Mouse (Mus musculus): ENCODE results near the gene Gm44502. TPM values are rescaled to one million over a fixed set of nuclear protein-coding genes. Genes with fewer than 3 reads are reported as not detected.
A peak's percentile ranks its signal among the peaks of the same experiment; 100 is the strongest.

Gm44502 gene
- polyA plus RNA-seq, 1 experiment, result 1.1 TPM

- no peak for DNase-seq
- H3K4me3 ChIP-seq (ENCODE audit: insufficient read depth, low read depth, low read length), result no peak overlapping the region
- H3K36me3 ChIP-seq (ENCODE audit: control insufficient read depth, insufficient read depth, low read length), result no peaks in the 10 kb centered on the region
- no peak overlapping the region for H3K27ac ChIP-seq (ENCODE audit: insufficient read depth, low read depth, low read length)
- TF ChIP-seq POLR2A (IDR thresholded peaks at IDR 0.05; ENCODE audit: low read depth, low read length) (no peak), CTCF (conservative IDR thresholded peaks at IDR 0.05; ENCODE audit: insufficient read depth, insufficient read length, low read depth, low read length) (no peak)
- 31% methylated on average over 5 of the region's 6 CpGs for WGBS
- 0 out of 2 replicates have a peak, but pooled peaks cover 1% of the 10 kb centered on the region for H3K27me3 ChIP-seq (replicated peaks; ENCODE audit: control insufficient read depth, insufficient read depth, low read length)
- no peaks in the 10 kb centered on the region for H3K4me1 ChIP-seq (ENCODE audit: control insufficient read depth, insufficient read depth, low read length)
Measured at GRCm38 (mm10) chr15:89454857-89455256, 25.4 kb upstream of the Gm44502 start.

GRCm38 (mm10) chr15:89453865-89454478 is 24.5 kb upstream of the Gm44502 start, which contains the start of gene Mapk8ip2:
Gene Mapk8ip2 (plus strand): TSS chr15:89453913.
- 2% methylated on average over 53 of the region's 53 CpGs for WGBS
- Histone ChIP-seq H3K27ac (ENCODE audit: insufficient read depth, low read depth, low read length) (no peak within 1 kb of the TSS), H3K4me3 (ENCODE audit: insufficient read depth, low read depth, low read length) (peak within 1 kb of the TSS; percentile 47), H3K4me1 (ENCODE audit: control insufficient read depth, insufficient read depth, low read length) (no peaks in the 10 kb centered on the region), H3K36me3 (ENCODE audit: control insufficient read depth, insufficient read depth, low read length) (no peaks in the 10 kb centered on the region), H3K27me3 (replicated peaks; ENCODE audit: control insufficient read depth, insufficient read depth, low read length) (0 out of 2 replicates have a peak, but pooled peaks cover 1% of the 10 kb centered on the region)
- no peak for DNase-seq
- TF ChIP-seq CTCF (conservative IDR thresholded peaks at IDR 0.05; ENCODE audit: insufficient read depth, insufficient read length, low read depth, low read length), result no peak
- TF ChIP-seq POLR2A (IDR thresholded peaks at IDR 0.05; ENCODE audit: low read depth, low read length), result no peak

DNA sequence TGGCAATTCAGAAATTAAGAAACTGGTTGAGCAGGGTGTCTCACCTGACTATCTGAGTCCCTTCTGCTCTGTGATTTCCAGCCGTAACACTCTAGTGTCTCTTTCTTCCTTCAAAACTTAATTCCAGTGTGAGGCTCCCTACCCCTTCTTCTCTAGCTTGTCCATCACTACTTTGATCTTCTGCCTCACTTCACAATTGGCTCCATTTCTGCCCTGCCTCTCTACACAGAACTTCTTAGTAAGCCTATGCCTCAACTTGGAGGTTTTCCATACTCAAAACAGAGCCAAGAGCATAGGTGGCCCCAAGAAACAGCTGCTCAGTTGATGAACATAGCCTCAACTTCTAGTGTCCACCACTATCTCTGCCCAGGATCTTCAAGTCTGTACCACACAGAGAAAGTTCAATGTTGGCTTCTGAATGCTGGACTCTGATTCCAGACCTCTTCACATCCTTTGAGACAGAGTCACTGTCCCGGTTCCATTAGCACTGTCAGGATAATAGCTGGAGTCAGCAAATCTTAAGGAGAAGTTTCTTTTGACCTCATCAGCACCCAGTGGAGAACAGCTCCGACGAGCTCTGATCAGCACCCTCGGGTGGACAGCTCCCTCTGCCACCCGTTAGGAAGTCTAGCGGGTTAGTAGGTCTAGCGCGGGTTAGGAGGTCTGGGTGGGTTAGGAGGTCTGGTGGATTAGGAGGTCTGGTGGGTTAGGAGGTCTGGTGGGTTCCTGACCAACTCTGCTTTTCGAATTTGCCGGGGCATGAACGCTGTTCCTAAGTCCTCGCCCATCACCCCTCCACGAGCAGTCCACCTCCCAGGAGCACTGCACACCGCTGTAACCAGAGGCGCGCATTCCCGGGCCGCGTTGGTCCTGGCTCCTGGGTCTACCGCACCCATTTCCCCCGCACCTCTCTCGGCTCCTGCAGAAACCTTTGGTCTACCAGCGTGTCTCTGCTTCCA is 23.7 kb upstream of the Gm44502 start:
- Histone ChIP-seq H3K27ac (ENCODE audit: insufficient read depth, low read depth, low read length) (no peak overlapping the region), H3K27me3 (replicated peaks; ENCODE audit: control insufficient read depth, insufficient read depth, low read length) (0 out of 2 replicates have a peak, but pooled peaks cover 1% of the 10 kb centered on the region), H3K4me3 (ENCODE audit: insufficient read depth, low read depth, low read length) (no peak overlapping the region), H3K36me3 (ENCODE audit: control insufficient read depth, insufficient read depth, low read length) (no peaks in the 10 kb centered on the region), H3K4me1 (ENCODE audit: control insufficient read depth, insufficient read depth, low read length) (no peaks in the 10 kb centered on the region)
- DNase-seq, result peak; percentile 63
- WGBS, result 5% methylated on average over 24 of the region's 24 CpGs
- TF ChIP-seq POLR2A (IDR thresholded peaks at IDR 0.05; ENCODE audit: low read depth, low read length) (no peak), CTCF (conservative IDR thresholded peaks at IDR 0.05; ENCODE audit: insufficient read depth, insufficient read length, low read depth, low read length) (no peak)

DNA sequence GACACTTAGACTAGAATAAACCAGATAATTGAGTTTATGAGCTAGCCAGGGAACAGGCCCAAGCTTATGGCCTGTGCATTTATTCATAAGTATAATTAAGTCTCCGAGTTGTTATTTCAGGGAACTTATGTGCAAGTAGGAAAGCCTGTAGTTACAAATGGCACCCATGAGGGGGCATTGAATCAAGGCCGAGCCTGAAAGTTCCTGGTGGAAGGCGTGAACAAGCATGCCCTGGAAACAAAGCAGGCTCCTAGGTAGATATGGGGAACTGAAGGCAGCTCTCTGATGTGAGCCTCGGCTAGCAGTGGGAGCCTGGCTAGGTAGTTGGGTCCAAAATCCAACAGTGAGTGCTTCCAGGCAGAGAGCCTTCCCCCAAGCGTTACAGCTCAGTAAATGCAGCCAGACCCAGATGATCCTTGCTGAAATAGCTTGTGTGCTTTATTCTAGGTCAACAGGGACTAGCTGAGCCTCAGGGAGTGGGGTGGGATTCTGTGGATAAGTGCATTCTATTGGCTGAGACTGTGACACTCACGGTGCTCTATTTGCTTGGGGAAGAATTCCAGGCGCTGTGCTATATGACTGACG is 13.1 kb upstream of the Gm44502 start:
- H3K4me3 ChIP-seq (ENCODE audit: insufficient read depth, low read depth, low read length), result no peak overlapping the region
- no peak overlapping the region for H3K27ac ChIP-seq (ENCODE audit: insufficient read depth, low read depth, low read length)
- no peaks in the 10 kb centered on the region; the same call in 1 of the 2 replicates for H3K4me1 ChIP-seq (ENCODE audit: control insufficient read depth, insufficient read depth, low read length)
- H3K36me3 ChIP-seq (ENCODE audit: control insufficient read depth, insufficient read depth, low read length), result no peaks in the 10 kb centered on the region
- H3K27me3 ChIP-seq (replicated peaks; ENCODE audit: control insufficient read depth, insufficient read depth, low read length), result no peaks in the 10 kb centered on the region
- DNase-seq, result peak; percentile 37
- WGBS, result 48% methylated on average over 8 of the region's 8 CpGs
- TF ChIP-seq CTCF (conservative IDR thresholded peaks at IDR 0.05; ENCODE audit: insufficient read depth, insufficient read length, low read depth, low read length) (no peak), POLR2A (IDR thresholded peaks at IDR 0.05; ENCODE audit: low read depth, low read length) (no peak)

DNA sequence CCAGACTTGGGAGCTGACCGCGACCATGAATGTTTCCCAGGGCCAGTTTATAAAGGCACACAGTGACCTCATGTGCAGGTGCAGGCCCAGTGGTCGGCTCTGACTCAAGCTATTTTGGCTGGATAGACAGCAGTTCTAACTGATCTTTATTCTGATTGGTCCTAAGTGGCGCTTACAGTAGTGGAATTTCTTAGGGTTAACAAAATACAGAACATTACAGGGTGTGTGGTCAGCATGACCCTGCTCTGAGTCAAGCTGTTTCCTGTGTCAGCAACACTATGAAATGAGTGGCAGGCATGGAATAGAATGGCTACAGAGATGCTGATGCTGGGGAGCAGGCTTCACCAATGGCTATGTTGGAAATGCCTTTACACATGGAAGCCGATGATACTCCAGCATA is 6.4 kb upstream of the Gm44502 start:
- TF ChIP-seq POLR2A (IDR thresholded peaks at IDR 0.05; ENCODE audit: low read depth, low read length) (no peak), CTCF (conservative IDR thresholded peaks at IDR 0.05; ENCODE audit: insufficient read depth, insufficient read length, low read depth, low read length) (no peak)
- DNase-seq, result no peak
- H3K27me3 ChIP-seq (replicated peaks; ENCODE audit: control insufficient read depth, insufficient read depth, low read length), result no peaks in the 10 kb centered on the region
- 78% methylated on average over 5 of the region's 5 CpGs for WGBS
- H3K4me1 ChIP-seq (ENCODE audit: control insufficient read depth, insufficient read depth, low read length), result no peaks in the 10 kb centered on the region; the same call in 1 of the 2 replicates
- H3K4me3 ChIP-seq (ENCODE audit: insufficient read depth, low read depth, low read length), result no peak overlapping the region
- H3K36me3 ChIP-seq (ENCODE audit: control insufficient read depth, insufficient read depth, low read length), result no peaks in the 10 kb centered on the region
- H3K27ac ChIP-seq (ENCODE audit: insufficient read depth, low read depth, low read length), result no peak overlapping the region

- no peaks in the 10 kb centered on the region for H3K36me3 ChIP-seq (ENCODE audit: control insufficient read depth, insufficient read depth, low read length)
- 80% methylated on average over 3 of the region's 3 CpGs for WGBS
- TF ChIP-seq CTCF (conservative IDR thresholded peaks at IDR 0.05; ENCODE audit: insufficient read depth, insufficient read length, low read depth, low read length), result no peak
- TF ChIP-seq POLR2A (IDR thresholded peaks at IDR 0.05; ENCODE audit: low read depth, low read length), result no peak
Measured at GRCm38 (mm10) chr15:89434136-89434535, 4.6 kb upstream of the Gm44502 start.

More at GRCm38 (mm10) chr15:89434136-89434535, 4.6 kb upstream of the Gm44502 start:
- no peak for DNase-seq
- Histone ChIP-seq H3K27me3 (replicated peaks; ENCODE audit: control insufficient read depth, insufficient read depth, low read length) (no peaks in the 10 kb centered on the region), H3K4me1 (ENCODE audit: control insufficient read depth, insufficient read depth, low read length) (no peaks in the 10 kb centered on the region; the same call in 1 of the 2 replicates), H3K27ac (ENCODE audit: insufficient read depth, low read depth, low read length) (no peak overlapping the region), H3K4me3 (ENCODE audit: insufficient read depth, low read depth, low read length) (no peak overlapping the region)

Measured in kidney, adult 2 months (tissue).